Mouse (Mus musculus) spleen, embryonic (tissue): Measurements from ENCODE around the gene Macf1.
"Not testable (repeated sequence)": the region's sequence is repeated elsewhere in the genome, so short reads cannot be mapped to it uniquely, and the experiment has no call there.

Experiments
- CTCF ChIA-PET: fragments of 350-600 bp; sonication (Branson Sonifier 250); formaldehyde crosslinking; loops from one replicate; lab custom pipeline; 2022; lab: Charles Lee

The Macf1 gene

DNA sequence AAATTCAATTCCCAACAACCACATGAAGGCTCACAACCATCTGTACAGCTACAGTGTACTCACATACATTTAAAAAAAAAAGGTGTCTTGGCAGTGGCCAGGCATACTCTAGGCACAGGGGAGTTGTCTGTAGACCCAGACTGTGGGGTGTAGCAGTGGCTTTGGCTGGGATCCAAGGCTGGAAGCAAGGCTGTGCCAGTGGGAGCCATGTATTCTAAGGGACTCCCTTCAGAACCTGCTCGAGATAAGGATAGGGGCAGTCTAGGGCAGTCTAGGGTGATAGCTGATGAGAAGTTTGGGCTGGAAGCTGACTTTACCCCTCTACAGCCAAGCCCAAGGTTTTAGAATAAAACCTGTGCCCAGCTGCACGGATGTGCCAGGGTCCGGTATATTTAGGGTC is 358.1 kb downstream of the Macf1 start:
- CTCF ChIA-PET: no interaction called here

DNA sequence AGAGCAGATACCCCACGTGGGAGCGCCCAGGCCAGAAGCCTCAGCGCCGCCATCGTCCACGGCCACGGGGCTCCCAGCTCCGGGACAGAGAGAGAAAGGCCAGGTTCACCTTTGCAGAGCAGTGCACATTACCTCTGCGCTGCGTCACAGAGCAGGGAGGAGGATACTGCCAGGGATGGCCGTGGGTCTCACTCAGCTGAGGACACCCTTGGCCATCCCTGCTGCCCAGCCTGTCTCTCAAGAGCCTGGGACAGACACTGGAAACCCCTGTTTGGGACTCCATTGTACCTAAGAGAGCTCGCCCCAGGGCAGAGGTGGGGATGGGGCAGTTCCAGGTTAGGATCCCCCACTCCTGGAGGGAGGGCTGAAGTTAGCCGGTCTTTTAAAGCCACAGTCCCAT is 360.6 kb downstream of the Macf1 start, which contains the start of gene Oxct2a:
Gene Oxct2a, minus strand, starts transcription at position 101 of the 400 bp plus-strand sequence.
- CTCF ChIA-PET: no interaction called here

GRCm38 (mm10) chr4:123322910-123323309 is 361.2 kb downstream of the Macf1 start:
- CTCF ChIA-PET: not testable (repeated sequence)

GRCm38 (mm10) chr4:123314497-123314896 is 369.7 kb downstream of the Macf1 start:
- CTCF ChIA-PET: no interaction called here

DNA sequence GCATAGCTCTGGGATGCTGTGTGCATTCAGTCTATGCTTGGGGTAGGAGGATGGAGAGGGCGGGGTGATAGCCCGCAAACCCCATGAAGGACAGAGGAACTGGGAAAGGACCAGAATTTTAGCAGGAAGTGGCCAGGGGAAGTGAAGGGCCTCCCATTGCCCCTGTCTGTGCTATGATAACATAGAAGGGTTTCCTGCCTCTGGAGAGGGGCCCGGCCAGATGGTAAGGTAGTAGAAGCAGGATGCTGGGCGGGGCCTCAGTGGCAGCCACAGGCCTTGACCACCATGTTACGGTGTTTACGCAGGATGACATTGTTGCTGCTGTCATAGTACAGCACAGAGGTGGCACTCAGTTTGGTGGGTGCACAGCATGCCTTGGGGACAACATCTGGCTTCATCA is 371.1 kb downstream of the Macf1 start:
- CTCF ChIA-PET: no interaction called here

GRCm38 (mm10) chr4:123311845-123312244 is 372.3 kb downstream of the Macf1 start:
- CTCF ChIA-PET: no interaction called here

- CTCF ChIA-PET: no interaction called here
Measured at GRCm38 (mm10) chr4:123308292-123308691, 375.9 kb downstream of the Macf1 start.

- CTCF ChIA-PET: no interaction called here
Measured at GRCm38 (mm10) chr4:123306999-123307398, 377.2 kb downstream of the Macf1 start.

DNA sequence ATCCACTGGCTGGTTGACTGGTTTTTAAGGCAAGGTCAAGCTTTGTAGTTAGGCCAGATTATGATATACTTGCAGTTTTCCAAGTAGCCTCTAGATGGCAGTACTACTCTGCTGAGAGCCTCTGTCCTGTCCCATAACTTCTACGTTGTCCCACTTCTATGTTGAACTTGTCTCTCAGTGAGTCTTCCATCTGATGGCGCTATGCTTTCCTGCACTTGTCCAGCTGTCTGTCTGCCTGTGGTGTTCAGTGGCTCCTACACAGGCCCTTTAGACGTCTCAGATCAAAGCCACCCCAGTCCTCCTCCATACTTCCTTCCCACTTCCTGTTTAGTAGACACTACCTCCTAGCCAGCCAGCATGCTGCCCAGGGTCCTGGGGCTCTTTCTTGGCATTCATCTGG is 378.4 kb downstream of the Macf1 start:
- CTCF ChIA-PET: no interaction called here
